Mouse (Mus musculus) cerebellum, adult 11-12 months (tissue): ENCODE measurements at regions not wholly inside any gene's neighbourhood (a gene's known extent, or its start where the extent isn't known, plus 50 kb on each side); places are given as distances from the start of the nearest gene placed in this dataset.

Source experiments
- DNase-seq: peaks from one replicate; pipeline ENCODE4 v3.0.0; 2022

- DNase-seq: no peak
Observed at GRCm38 (mm10) chr4:58728641-58729040, 58.9 kb downstream of the Olfr267 start.

GRCm38 (mm10) chr4:58726424-58726823, 61.1 kb downstream of the Olfr267 start:
- DNase-seq: no peak

- DNase-seq: peak; percentile 16
Observed at GRCm38 (mm10) chr4:58722772-58723171, 64.7 kb downstream of the Olfr267 start.

- no peak for DNase-seq
Observed at GRCm38 (mm10) chr4:58720682-58721081, 66.8 kb downstream of the Olfr267 start.

GRCm38 (mm10) chr4:58716426-58716825, 71.1 kb downstream of the Olfr267 start:
- DNase-seq: no peak

GRCm38 (mm10) chr4:58715846-58716245, 71.7 kb downstream of the Olfr267 start:
- no peak for DNase-seq

GRCm38 (mm10) chr4:58714221-58714620, 73.3 kb downstream of the Olfr267 start:
- no peak for DNase-seq

GRCm38 (mm10) chr4:58712875-58713274, 74.6 kb downstream of the Olfr267 start:
- no peak for DNase-seq

GRCm38 (mm10) chr4:58712166-58712565, 75.3 kb downstream of the Olfr267 start:
- no peak for DNase-seq

- no peak for DNase-seq
Observed at GRCm38 (mm10) chr4:58699236-58699798, 88.2 kb downstream of the Olfr267 start.

GRCm38 (mm10) chr4:58698828-58699227, 88.7 kb downstream of the Olfr267 start:
- DNase-seq: no peak

- no peak for DNase-seq
Observed at GRCm38 (mm10) chr4:58696684-58697083, 90.8 kb downstream of the Olfr267 start.

GRCm38 (mm10) chr4:58695281-58695680, 92.2 kb downstream of the Olfr267 start:
- no peak for DNase-seq

GRCm38 (mm10) chr4:58693018-58693417, 94.5 kb downstream of the Olfr267 start:
- DNase-seq: no peak

- no peak for DNase-seq
Observed at GRCm38 (mm10) chr4:58681926-58682325, 105.6 kb downstream of the Olfr267 start.

- DNase-seq: no peak
Observed at GRCm38 (mm10) chr4:58677701-58678385, 109.7 kb downstream of the Olfr267 start.

GRCm38 (mm10) chr4:58671406-58672035, 116.0 kb downstream of the Olfr267 start:
- DNase-seq: no peak

- DNase-seq: no peak
Observed at GRCm38 (mm10) chr4:58670906-58671250, 116.6 kb downstream of the Olfr267 start.

GRCm38 (mm10) chr4:58670107-58670905, 116.6 kb upstream of the Lpar1 start:
- DNase-seq: no peak

GRCm38 (mm10) chr4:58668368-58669153, 114.9 kb upstream of the Lpar1 start:
- no peak for DNase-seq

- DNase-seq: no peak
Observed at GRCm38 (mm10) chr4:58663628-58664205, 110.0 kb upstream of the Lpar1 start.

GRCm38 (mm10) chr4:58661781-58662293, 108.1 kb upstream of the Lpar1 start:
- DNase-seq: no peak
